Mouse (Mus musculus) right cerebral cortex, postnatal 14 days (tissue): Measurements from ENCODE around the gene 6430571L13Rik.
"Not testable (repeated sequence)": the region's sequence is repeated elsewhere in the genome, so short reads cannot be mapped to it uniquely, and the experiment has no call there.

Source experiments
- DNase-seq: peaks from one replicate; pipeline ENCODE4 v3.0.0; 2022

The 6430571L13Rik gene

GRCm38 (mm10) chr9:107340267-107340859 lies at the start of gene 6430571L13Rik:
Gene 6430571L13Rik (plus strand): TSS chr9:107340602.
- DNase-seq = peak; percentile 95

DNA sequence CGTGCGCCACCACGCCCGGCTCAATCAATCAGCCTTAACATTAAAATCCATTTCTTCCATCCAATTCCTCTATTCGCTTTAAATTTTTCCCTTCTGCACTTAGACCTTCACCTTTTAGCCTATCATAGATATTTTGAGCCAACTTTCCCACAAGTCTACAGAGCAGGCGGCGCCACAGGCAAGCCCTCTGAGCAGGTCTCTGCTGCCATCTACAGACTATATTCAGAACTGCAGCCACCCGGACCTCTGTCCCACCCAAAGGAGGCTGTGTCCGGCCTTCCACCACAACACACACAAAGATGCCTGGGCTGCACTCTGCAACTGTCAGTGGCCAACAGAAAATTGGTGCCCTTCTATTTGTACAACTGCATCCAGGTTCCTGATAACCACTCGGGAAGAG lies 49.5 kb upstream of the 6430571L13Rik start:
- DNase-seq = peak; percentile 79

DNA sequence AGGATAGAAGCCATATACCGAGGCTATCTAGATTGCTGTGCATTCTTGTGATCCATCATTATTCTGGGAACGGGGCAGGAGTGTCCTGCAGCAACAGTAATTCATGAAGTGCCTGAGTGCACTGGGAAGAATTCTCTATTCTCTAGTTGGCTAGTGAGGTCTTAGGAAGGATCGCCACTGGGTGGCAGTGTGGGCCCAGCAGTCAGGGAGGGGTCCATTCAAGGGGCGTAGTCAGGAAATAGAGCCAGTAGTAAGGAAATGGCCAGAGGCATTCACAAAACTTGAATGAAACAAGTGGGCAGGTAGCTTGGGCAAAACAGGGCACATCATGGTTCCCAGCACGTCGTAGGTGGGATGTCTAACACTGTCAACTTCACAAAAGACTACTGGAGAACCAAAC lies 46.2 kb upstream of the 6430571L13Rik start:
- peak; percentile 82 for DNase-seq

DNA sequence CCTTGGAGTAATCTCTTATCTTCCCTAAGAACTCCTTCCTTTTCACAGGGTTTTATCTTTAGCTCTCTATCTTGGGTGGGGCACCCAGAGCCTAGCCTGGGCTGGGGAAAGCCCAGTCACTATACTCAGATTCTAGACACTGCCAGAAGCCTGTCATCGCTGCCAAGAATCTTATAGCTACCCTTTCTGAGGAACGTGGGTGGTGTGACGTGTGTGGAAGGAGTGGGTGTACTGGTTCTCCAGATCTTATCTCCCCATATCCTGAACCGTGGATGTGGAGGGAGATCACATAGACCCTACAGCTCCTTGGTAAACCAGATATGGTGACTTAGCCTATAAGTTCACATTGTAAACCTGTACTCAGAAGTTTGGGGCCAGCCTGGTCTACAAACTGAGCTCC lies 44.8 kb upstream of the 6430571L13Rik start:
- DNase-seq = no peak

GRCm38 (mm10) chr9:107296016-107296040 lies 44.6 kb upstream of the 6430571L13Rik start, which contains the start of gene Cish:
Gene Cish (plus strand): TSS chr9:107296026.
- DNase-seq = no peak

- no peak for DNase-seq
Measured at GRCm38 (mm10) chr9:107296041-107296440, 44.4 kb upstream of the 6430571L13Rik start.

DNA sequence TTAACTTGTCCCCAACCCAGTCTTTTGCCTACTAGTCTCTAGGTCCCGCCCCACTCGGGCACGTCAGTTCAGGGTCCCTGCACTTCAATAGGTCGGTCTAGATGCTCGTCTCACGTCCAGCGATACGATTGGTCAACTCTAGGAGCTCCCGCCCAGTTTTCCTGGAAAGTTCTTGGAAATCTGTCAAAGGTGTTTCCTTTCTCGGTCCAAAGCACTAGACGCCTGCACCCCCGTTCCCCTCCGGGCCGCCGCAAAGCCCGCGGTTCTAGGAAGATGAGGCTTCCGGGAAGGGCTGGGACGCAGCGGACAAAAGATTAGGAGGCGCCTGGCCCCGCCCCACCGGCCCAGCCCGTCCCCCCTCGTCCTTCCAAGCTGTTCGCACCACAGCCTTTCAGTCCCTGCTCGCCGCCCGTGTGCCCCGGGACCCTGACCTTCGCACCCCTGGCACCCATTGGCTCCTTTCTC lies 43.9 kb upstream of the 6430571L13Rik start:
- DNase-seq = peak; percentile 87

GRCm38 (mm10) chr9:107297059-107297458 lies 43.3 kb upstream of the 6430571L13Rik start:
- no peak for DNase-seq

GRCm38 (mm10) chr9:107297658-107298057 lies 42.7 kb upstream of the 6430571L13Rik start:
- no peak for DNase-seq

GRCm38 (mm10) chr9:107298059-107298780 lies 42.2 kb upstream of the 6430571L13Rik start:
- no peak for DNase-seq

GRCm38 (mm10) chr9:107298876-107299275 lies 41.5 kb upstream of the 6430571L13Rik start:
- DNase-seq = no peak

- DNase-seq = no peak
Measured at GRCm38 (mm10) chr9:107299783-107300182, 40.6 kb upstream of the 6430571L13Rik start.

GRCm38 (mm10) chr9:107300224-107300973 lies 40.0 kb upstream of the 6430571L13Rik start:
- no peak for DNase-seq

DNA sequence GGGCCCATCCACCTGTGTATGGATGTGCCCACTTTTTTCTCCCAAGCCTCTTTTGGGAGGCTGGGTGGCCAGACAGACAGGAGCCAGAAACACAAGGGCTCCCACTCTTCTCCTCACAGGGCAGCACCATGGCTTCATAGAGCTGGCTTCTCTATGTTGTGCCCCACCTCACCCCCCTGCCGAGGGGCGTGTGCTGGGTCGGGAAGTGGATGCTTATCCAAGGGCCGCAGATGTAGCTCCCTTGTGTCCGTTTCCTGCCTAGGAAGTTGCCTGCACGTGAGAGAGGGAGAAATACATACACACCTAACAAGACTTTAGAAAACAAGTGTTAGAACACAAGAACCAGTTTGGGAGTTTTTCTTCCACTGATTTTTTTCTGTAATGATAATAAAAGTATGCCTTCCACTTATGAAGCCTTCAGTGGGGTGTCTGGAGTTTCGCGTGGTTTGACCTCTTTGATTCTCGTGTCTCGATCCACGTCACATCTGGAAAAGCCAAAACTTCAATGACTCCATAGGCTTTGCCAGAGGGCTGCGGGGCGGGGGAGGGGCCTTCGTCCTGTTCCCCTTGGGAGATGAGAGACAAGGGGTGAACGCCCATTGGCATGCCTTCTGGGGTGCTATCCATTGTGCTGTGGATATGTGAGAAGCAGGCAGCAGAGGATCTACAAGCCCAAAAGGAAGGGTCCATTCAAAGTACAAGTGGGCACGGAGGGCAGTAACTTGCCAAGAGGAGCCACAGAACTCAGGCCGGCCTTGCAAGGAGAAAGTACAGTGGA lies 38.7 kb upstream of the 6430571L13Rik start:
- DNase-seq = no peak

GRCm38 (mm10) chr9:107302592-107302991 lies 37.8 kb upstream of the 6430571L13Rik start:
- no peak for DNase-seq

- DNase-seq = no peak
Measured at GRCm38 (mm10) chr9:107303121-107303820, 37.1 kb upstream of the 6430571L13Rik start.

DNA sequence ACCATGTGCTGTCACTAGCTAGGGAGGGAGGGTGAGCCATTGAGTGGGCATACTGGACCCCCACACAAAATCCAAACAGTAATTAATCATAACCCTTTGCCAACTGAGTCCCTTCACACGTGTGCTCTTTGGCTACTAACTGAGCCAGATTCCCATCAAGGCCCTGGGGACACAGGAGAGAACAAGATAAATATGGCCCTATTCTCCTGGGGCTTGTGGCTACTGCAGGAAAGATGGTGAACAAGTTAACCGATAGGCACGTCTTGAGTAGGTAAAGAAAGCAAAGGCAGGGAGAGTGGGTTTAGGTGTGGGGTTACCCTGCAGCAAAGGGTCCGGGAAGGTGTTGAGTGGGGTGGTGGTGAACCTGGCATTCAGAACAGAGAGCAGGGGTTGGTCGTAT lies 36.5 kb upstream of the 6430571L13Rik start:
- no peak for DNase-seq

DNA sequence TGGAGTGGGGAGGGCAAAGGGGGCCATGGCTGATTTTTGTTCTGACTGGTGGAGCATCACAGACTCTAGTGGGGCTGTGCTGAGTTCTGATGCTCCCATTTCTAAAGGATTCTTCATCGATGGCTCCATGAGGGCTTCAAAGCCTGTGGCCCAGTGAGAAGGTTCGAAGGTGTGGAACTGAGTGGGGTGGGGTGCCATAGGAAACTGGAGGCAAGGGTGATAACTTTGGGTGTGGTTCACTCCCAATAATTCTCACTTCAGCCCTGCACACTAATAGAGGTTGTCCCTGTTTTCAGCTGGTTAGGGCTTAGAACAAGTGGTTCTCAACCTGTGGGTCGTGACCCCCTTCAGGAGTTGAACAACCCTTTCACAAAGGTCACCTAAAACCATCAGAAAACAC lies 36.0 kb upstream of the 6430571L13Rik start:
- DNase-seq = no peak

- DNase-seq = no peak
Measured at GRCm38 (mm10) chr9:107305012-107305411, 35.4 kb upstream of the 6430571L13Rik start.

DNA sequence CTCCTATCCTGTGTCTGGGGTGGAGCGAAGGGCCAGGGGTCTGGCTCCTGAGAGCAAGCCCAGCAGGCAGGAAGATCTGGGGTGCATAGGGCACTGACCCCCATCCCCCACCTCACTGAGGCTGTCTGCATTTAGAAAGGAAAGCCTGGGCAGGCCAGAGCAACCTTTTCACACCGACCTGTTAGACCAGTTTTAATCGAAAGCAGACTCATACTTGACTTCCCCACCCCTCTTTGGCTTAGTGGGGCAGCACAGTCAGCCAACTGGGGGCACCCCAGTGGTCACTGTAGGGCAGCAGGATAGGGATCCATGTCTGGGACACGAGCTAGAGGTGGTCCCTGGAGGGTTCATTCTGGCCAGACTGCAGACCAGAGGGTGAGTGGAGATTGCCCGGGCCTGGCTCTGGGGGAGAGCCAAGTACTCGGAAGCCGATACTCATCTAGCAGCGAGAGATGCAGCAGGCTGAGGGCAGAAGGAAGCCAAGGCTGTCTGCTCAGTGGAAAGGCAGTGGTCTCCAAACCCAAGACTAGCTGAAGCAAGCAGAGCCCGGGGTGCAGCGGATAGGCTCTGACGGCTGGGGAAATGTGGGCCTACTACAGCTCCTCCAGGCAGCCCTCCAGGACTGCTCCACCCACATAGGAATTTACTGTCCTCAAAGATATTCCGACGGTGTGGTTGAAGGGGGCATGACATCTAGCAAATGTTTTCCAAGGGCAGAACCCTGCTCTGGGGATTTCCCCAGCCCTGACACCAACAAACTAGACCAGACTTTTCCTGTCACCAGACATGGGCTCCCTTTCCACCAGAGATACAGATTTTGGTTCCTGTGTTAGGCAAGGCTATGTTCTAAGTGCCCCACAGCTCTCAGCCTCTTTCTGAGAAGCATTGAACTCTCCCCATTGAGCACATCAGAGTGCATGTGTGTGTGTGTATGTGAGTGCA lies 34.5 kb upstream of the 6430571L13Rik start:
- no peak for DNase-seq

GRCm38 (mm10) chr9:107306673-107307072 lies 33.7 kb upstream of the 6430571L13Rik start:
- not testable (repeated sequence) for DNase-seq
